Mouse (Mus musculus) G1E (cell line): ENCODE data around the gene Acsbg1.
"Not testable (repeated sequence)": the region's sequence is repeated elsewhere in the genome, so short reads cannot be mapped to it uniquely, and the experiment has no call there.

ENCODE experiments used
- CTCF ChIP-seq: IDR thresholded peaks from 2 replicates; pipeline ENCODE4 v1.5.1; 2012; ENCODE audit warnings: low read depth, low read length, inconsistent platforms, mixed read lengths
- GATA1 ChIP-seq: IDR thresholded peaks from 2 replicates; pipeline ENCODE4 v1.6.1; 2012; ENCODE audit warnings: borderline replicate concordance, low read length, inconsistent platforms, mixed read lengths
- POLR2AphosphoS5 ChIP-seq: IDR thresholded peaks from 2 replicates; pipeline ENCODE4 v1.6.1; 2012; ENCODE audit warnings: low read depth, low read length, inconsistent platforms; ENCODE audit not compliant: insufficient replicate concordance
- TAL1 ChIP-seq: conservative IDR thresholded peaks from 2 replicates; pipeline ENCODE4 v1.6.1; 2012; ENCODE audit warnings: low read depth, low read length, inconsistent platforms, mixed read lengths

DNA sequence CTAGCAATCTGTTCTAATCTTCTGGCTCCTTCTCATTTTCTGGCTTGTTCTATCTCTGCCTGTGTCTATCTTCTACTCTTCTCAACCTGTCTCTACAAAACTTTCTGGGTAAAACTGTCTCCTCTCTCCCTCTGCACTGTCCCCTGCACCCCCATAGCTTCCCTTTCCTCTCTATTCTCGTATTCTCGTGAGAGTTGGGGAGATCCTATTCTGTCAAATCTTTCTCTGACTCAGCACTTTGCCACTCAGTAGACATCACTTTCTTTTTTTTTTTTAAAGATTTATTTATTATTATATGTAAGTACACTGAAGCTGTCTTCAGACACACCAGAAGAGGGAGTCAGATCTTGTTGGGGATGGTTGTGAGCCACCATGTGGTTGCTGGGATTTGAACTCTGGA lies 77.5 kb downstream of the Acsbg1 start:
- not testable (repeated sequence) for TF ChIP-seq CTCF, TAL1, GATA1, POLR2AphosphoS5
